Mouse (Mus musculus) left cerebral cortex, adult 11 months (tissue): ENCODE measurements around the gene Pdxdc1.
"Not testable (repeated sequence)": the region's sequence is repeated elsewhere in the genome, so short reads cannot be mapped to it uniquely, and the experiment has no call there.

Source experiments
- DNase-seq: peaks from one replicate; pipeline ENCODE4 v3.0.0; 2022; ENCODE audit warnings: low spot score

Pdxdc1 gene

DNA sequence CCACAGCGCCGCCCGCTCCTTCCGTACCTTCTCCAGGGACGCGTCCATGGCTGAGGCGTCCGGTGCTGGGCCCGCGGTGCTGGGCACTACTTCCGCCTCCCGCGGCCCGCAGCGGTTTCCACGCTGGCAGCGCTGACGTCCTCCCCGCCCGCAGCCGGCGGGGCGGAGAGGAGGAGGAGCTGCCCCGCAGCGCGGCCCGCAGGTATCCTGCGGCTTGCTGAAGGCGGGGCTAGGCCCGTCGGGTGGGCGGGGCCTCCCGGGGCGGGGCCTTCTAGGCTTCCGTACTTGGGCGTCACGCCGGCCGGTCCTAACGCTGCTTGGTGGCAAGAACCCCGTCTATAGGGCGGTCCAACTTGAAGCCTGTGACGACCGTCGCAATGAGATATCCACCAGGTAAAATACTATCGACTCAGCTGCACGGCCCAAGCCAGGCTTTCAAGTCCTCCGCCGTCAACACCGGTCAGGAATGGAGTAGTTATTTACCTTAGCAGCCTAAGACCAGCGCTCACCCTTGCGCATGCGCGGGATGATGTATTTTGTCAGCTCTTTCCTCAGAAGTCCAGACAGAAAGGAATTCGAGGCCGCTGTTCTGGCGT lies at the start of gene Pdxdc1, which contains the start of gene Mpv17l:
Gene Pdxdc1, minus strand, starts transcription at position 244 of the 596 bp plus-strand sequence.
Gene Mpv17l, plus strand, starts transcription at position 274 of the 596 bp plus-strand sequence.
- peak; percentile 97 for DNase-seq

DNA sequence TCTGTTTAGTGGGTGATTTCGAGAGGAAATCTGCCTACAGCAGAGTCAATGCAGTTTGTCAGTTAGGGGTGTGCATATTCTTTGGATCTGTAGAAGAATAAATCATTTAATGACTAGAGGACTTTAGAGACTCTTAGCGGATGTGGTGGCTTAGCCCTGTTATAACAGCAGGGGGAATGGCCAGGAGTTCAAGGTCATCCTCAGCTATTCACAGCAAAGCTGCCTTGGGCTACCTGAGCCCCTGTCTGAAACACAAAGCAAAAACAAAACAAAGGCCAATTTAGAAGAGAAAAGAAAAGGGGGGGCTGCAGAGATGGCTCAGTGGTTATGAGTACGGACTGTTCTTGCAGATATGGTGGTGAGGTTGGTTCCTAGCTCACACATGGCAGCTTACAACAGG lies 48.3 kb upstream of the Pdxdc1 start:
- DNase-seq: no peak

DNA sequence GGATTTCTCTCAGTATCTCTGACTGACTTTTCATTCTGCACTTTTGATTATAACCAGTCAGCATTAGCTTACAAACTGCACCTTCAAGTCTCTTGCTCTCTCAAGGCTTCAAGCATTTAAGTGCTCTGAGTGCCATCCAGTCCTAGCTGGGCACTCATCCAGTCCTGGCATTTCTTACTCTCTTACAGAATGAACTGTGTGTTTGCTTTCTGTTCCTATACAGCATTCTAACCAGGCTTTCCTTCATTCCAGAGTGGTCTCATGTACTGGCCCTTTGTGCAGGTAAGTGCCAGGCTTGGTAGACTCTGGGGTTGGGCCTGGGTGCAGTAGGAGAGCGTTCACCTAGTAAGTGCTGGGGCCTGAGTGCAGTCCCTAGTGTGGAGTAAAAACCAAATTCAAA lies 43.4 kb upstream of the Pdxdc1 start:
- no peak for DNase-seq

DNA sequence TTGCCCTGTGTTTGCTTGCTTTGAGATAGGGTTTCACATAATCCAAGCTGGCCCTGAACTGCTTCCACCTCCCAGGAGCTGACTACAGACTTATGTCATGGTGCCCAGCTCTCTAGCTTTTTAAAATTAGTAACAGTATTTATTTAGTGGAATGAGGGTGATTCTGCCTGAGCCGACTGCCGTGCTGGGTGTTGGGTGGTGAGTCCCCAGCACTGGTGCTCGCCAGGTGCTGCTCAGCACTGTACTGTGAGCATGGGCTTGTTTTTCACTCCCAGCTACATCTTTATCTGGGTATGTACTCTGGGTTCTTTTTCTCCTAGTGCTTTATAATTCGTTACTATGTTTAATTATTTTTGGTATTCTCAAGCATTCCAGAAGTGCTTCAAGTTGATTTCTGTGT lies 42.2 kb upstream of the Pdxdc1 start:
- DNase-seq: no peak

DNA sequence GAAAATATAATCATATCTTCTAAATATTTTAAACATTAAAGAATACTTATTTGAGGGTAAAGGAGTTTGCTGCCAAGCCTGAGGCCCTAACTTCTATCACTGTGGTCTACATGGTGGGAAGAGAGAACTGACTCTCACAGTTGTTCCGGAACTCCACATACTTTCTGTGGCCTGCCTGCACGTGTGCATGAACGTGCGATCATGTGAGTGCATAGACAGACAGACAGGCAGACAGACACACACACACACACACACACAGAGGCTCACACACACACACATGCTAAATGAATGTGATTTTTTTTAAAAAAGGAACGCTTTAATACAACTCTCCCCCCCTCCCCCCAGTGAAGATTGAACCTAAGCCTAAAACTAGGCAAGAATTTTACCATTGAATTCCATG lies 41.8 kb upstream of the Pdxdc1 start:
- no peak for DNase-seq

DNA sequence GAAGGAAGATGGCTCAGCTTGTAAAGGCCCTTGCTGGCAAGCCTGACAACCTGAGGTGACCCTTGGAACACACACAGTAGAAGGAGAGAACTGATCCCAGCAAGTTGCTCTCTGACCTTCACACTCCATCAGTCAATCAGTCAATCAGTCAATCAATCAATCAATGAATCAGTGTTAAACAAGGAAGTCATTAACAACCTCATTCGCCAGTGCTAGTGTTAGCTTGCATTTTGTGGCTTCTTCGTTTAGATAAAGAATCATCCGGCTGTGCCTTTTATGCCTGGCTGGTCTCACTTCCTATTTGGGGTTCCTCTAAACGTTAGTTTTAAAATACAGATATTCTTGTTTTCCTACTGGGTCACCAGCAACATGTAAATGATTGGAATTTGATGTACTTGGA lies 41.2 kb upstream of the Pdxdc1 start:
- DNase-seq: no peak

DNA sequence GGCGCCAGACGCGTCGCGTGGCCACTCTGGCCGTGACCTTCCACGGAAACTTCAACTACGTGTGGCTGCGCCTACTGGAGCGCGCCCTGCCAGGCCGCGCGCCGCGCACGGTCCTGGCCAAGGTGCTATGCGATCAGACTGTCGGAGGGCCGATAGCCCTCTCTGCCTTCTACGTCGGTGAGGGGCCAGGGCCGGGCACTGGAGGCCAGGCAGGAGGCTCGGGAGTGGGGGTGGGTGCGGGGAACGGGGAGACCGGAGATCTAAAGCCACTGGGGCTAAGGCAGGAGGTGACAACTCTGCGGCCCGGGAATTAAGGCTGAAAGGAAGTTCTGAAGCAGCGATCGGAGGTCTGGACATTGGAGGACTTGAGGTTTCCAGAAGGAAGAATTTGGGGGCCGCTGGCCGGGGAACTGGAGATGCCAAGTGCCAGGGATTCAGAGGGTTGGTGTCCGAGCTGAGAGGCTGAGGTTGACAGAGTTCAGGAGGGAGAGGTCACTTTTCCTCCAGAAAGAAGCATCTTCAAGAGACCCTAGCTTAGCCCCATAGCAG lies 38.0 kb upstream of the Pdxdc1 start:
- no peak for DNase-seq

DNA sequence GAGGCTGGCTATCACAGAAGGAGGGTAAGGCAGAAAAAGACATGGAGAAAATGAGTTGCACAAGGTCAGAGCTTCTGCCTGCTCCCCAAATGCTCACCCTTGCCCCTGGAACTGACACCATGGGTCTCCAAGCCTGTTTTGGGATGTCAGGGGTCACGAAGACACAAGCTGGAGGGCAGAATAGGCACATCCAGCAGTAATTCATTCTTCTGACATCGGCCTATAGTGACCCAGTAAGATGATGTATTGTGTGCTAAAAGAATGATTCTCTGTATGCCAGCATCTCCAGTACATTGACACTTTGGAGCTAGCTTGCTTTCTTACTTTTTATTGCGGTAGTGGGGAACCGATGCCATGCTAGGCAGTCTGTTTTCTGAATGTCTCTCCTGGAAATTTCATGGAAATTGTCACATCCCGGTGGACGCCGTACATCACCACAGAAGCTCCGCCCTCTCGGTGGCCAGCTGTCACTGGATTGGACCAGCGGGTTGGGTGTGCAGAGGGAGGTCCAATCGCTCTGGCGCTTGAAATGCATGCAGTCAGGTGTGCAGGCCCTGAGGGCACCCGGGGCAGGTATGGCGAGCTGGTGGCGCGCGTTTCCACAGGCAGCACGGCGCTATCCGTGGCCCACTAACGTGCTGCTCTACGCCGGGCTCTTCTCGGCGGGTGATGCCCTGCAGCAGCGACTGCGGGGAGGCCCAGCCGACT lies 37.4 kb upstream of the Pdxdc1 start:
- peak; percentile 83 for DNase-seq

DNA sequence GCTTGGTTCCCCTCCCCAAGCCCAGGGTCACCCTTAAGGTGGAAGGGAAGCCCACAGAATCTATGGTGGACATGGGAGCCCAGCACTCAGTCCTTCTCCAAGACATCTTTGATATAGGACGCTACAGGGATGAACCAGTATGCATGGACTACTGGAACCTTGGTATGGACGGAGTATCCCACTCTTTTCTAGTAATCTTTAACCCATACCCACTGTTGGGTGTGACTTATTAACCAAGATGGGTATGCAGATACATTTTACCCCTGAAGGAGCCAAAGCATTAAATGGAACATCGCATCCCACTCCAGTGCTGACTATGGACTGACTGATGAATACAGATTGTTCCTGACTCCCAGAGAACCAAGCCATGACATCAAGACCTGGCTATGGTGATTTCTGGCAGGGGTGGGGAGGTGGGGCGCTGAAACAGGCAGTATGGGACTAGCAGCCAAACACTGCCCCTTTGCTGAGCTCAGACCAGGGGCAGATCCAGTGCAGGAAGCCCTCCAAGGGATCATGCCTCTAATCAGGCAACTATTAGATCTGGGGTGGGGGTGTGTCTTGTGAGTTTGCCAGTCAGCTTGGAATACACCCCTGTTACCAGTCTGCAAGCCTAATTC lies 24.6 kb upstream of the Pdxdc1 start:
- DNase-seq: no peak

DNA sequence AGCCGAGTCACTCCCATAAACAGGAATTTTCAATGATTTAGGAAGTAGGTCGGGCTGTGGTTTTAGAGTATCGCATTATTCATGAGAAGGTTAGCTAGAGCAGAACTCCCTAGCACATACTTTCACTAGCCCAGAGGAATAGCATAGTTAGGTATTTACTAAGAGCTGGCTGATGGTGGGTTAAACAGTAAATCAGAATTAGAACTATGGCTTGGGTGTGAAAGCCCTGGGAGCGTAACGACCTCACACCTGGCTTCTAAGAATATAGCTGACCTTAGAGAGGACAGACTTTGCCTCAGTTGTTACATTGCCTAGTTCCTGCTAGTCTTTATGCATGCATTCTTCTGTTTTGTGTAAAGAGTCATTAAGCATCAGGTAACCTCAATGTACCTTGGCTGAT lies 20.0 kb upstream of the Pdxdc1 start:
- not testable (repeated sequence) for DNase-seq

DNA sequence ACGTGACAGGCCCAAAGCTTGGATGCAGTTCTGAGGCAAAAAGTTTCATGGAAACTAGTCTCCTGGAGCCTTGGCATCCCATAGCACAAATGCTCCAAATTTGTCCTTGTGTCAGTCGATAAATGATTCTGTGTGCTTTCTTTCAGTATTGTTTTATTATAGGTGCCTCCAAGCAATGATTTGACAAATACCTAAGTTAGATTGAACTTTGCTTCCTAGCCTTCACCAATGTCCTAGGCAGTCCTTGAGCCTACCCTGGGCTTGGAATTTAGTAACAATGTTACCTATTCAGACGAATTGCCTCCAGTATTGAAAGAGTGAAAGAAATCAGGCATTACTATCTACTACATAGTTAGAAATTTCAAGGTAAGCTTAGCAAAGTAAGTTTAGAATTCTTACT lies 19.6 kb upstream of the Pdxdc1 start:
- DNase-seq: not testable (repeated sequence)

DNA sequence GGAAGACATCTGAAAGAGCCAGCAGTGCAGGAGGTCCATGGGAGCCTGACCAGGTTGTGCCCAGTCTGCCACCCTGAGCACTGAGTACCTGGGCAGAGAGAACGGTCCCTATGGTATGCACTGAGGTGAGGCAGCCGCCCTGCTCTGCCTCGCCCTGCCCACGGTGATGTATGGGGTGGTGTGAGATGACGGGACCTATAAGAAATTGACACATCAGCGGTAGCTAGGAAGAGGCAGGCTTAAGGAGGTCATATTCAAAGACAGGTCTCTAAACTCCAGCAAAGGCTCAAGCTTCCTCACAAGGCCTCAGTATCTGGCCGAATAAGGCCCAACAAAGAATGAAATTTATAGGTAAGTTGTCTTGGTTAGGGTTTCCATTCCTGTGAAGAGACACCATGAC lies 18.9 kb upstream of the Pdxdc1 start:
- DNase-seq: no peak

DNA sequence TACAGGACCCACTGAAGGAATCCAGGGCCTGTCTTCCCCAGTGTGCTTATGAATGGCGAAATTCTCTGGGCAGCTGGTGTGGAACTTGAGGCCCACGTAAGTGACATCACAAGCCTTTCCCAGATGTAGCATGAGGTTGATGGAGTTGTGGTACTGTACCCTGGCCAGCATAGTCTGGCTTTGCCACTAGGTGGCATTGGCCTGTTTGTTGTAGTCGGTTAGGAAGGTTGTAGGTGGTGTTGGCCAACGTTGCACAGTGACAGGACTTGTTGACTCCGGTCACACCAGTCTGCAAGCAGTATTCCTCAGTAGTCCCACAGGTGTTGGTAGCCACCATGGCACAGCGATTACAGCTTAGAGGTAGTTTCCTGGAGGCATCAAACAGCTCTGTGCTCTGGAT lies 18.1 kb upstream of the Pdxdc1 start:
- DNase-seq: no peak

DNA sequence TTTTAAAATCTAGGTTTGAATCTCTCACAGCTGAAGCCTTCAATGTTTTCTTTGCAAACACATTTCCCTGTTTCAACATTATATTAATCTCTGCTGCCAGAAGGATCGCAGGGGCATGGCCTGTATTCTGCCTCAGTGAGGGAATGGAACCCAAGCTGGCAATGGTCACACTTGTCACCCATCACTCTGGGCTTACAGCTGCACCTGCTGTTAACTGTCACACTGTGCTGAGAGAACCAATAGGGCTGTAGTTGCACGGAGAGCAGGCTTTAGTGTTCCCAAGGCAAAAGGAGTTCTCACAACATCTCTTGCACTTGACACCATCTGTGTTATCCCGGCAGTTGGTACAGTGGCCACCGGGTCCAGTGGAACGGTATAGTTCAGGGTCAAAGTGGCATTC lies 17.2 kb upstream of the Pdxdc1 start:
- no peak for DNase-seq

DNA sequence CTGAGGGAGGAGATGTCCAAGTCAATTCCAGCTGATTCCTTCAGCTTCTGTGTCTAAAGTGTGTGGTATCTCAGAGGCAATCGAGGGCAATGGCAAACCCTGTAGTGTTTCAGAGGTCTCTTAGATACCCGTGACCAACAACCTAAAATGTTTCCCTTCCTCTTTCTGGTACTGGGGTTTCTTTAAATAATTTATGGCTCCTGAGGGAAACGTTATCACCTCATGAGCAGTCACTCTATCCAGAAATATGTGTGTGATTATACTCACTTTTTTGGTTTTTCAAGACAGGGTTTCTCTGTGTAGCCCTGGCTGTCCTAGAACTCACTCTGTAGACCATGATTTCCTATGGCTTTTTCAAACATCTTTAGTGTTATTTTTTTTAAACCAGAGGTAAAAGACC lies 4.4 kb upstream of the Pdxdc1 start:
- no peak for DNase-seq

DNA sequence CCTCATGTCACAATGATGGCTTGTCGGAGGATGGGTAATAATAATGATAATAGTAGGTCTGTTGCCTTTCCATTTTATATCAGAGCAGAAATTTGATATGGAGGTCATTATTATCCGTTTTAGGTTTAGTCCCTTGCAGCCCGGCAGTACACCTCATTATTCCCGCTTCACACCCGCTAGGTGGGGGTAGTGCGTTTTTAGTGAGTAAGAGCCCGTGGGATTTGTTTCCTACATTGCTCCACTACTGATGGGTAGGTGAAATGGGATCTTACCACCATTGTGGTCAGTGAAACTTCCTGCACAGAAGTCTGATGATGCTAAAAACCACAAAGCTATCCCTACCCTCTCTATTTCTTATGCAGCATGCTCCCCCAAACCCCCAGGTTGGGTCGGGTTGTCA lies 557 bp upstream of the Pdxdc1 start:
- no peak for DNase-seq

DNA sequence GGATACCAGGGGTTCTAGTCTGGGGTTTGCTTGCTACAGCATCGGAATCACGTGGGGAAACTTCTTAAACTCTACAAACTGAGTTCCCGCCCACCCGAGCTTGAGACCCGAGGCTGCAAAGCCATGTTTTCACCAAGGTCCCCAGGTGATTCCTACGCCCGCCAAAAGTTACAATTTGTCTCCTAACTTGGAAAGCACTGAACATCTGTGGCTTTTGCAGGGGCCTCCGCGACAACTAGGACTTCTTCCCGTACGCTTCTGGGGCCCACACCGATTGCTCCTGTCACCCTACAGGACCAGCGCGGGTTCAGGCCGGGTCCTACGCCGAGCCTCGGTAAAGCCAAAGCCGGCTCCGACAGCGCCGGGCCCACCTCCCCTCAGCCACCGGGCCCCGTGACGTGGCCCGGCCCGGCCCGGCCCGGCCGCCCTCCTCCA lies 517 bp downstream of the Pdxdc1 start:
- peak; percentile 4 for DNase-seq

DNA sequence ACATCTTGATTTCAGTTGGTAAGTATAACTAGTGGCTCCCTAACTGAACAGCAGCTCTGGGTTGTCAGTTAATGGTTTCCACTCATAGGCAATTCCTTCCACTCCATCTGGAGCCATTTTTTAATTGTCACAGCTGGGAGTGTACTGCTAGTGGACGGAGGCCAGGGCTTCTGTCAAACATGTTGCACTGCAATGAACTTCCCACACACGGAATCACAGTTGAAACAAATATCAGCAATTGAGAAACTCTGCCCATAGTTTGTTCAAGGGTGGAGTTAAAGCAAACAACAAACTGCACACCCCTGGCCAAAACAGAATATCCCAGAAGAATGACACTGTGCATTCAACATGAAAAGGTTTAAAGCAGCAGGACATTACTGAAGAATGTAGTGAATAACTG lies 4.0 kb downstream of the Pdxdc1 start:
- no peak for DNase-seq

DNA sequence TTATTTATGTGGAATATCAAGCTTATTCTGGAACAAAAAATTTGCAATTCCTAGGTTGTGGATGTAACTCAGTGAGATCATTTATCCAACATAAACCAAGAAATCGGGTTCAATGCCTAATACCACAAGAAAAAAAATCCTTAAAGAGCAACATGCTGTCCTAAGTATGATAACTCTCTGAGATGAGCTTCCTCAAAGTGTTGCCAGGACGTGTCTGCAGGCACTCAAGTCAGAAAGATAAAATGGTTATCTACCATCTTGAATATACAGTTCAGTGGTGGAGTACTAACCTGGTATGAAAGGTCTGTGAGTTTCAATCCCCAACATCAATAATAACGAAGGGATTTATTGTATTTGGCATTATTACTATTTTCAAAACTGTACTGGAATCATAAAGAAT lies 6.6 kb downstream of the Pdxdc1 start:
- DNase-seq: no peak

DNA sequence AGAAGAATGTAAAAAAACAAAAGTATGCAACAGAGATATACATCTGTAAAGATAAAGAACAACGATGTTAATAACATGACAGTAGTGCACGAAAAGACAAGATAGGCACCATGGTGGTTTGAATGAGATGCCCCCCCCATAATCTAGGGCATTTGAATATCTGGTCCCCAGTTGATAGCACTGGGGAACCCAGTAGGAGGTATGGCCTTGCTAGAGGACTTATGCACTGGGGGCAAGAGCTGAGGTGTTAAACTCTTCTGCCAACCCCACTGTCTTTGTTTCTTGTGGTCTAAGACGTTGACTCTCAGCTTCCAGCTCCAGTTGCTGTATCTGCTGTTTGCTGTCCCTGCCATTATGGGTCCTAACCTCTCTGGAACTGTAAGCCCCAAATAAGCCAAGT lies 7.2 kb downstream of the Pdxdc1 start:
- no peak for DNase-seq

DNA sequence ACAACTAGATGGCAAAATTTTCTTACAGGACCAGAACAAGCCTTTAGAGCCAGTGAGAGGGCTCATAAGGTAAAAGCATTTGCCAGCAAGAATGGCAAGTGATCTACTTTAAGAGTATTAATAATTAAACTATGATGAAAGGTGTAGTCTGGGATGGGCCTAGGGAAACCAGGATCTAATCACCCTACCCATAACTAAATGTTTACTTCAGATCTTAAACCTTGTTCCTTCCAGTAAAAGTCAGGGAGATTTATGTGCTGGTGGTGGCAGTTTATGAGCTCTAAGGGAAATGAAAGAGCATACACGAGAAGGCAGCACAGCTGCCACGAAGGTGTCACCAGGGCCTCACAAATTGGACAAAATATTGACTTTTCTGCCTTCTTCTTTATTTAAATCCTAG lies 8.8 kb downstream of the Pdxdc1 start:
- no peak for DNase-seq

DNA sequence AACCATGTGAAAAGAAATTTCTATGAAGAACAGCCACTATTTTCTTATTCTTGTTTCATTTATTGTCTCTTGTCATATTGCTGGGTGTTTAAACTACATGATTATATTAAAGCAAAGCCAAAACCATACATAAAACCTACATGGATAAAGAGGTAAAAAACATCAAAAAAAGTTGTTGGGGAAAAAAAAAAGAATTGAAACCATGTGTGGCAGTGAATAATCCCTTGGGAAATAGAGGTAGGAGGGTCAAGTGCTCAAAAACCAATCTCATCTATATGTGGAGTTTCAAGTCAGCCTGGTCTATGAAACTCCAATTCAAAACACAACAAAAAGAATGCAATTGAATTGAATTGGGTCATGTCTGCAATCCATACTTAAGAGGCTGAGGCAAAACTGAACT lies 10.1 kb downstream of the Pdxdc1 start:
- DNase-seq: no peak

DNA sequence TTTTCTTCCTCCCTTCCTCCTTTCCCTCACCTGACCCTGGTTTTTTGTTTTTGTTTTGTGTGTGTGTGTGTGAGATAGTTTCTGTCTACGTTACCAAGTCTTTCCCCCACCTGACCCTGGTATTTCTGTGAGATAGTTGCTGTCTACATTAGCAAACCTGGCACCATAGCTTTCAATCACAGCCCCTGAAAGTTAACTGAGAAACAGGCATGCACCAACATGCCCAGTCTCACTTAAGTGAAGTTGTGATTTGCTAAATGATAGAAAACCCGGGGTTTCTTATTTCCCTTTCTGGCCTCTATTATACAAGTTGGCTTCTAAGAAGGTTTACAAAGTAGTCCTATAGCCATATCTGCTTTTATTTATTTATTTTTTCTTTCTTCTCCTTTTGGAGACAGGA lies 12.5 kb downstream of the Pdxdc1 start:
- no peak for DNase-seq
